Mouse (Mus musculus): Measurements from ENCODE around the gene Hoxd9.

Hoxd9 gene

GRCm38 (mm10) chr2:74691995-74692807 is 5.3 kb upstream of the Hoxd9 start:
- in situ Hi-C loops (cut with MboI; ENCODE audit: unreplicated experiment in 2 of 2), result loop anchor here (25.0 kb wide), 2 partner anchors 1070 to 1270 kb away; no protein-coding TSS in a partner anchor

GRCm38 (mm10) chr2:74692808-74693431 is 4.6 kb upstream of the Hoxd9 start:
- in situ Hi-C loops (cut with MboI; ENCODE audit: unreplicated experiment in 2 of 2), result loop anchor here (25.0 kb wide), 2 partner anchors 1069 to 1269 kb away; no protein-coding TSS in a partner anchor

GRCm38 (mm10) chr2:74693432-74693827 is 4.1 kb upstream of the Hoxd9 start:
- in situ Hi-C loops (cut with MboI; ENCODE audit: unreplicated experiment in 2 of 2), result loop anchor here (25.0 kb wide), 2 partner anchors 1069 to 1269 kb away; no protein-coding TSS in a partner anchor

- in situ Hi-C loops (cut with MboI; ENCODE audit: unreplicated experiment in 2 of 2), result loop anchor here (25.0 kb wide), 2 partner anchors 1068 to 1268 kb away; no protein-coding TSS in a partner anchor
Observed at GRCm38 (mm10) chr2:74694066-74694465, 3.5 kb upstream of the Hoxd9 start.

- in situ Hi-C loops (cut with MboI; ENCODE audit: unreplicated experiment in 2 of 2), result loop anchor here (25.0 kb wide), 2 partner anchors 1067 to 1267 kb away; no protein-coding TSS in a partner anchor
Observed at GRCm38 (mm10) chr2:74695383-74695782, 2.1 kb upstream of the Hoxd9 start.

- in situ Hi-C loops (cut with MboI; ENCODE audit: unreplicated experiment in 2 of 2), result loop anchor here (25.0 kb wide), 2 partner anchors 1066 to 1266 kb away; no protein-coding TSS in a partner anchor
Observed at GRCm38 (mm10) chr2:74695813-74696430, 1.6 kb upstream of the Hoxd9 start.

GRCm38 (mm10) chr2:74696442-74697335 is 838 bp upstream of the Hoxd9 start:
- in situ Hi-C loops (cut with MboI; ENCODE audit: unreplicated experiment in 2 of 2), result loop anchor here (25.0 kb wide), 2 partner anchors 1066 to 1266 kb away; no protein-coding TSS in a partner anchor

- in situ Hi-C loops (cut with MboI; ENCODE audit: unreplicated experiment in 2 of 2), result loop anchor here (25.0 kb wide), 2 partner anchors 1064 to 1264 kb away; no protein-coding TSS in a partner anchor
Observed at GRCm38 (mm10) chr2:74698201-74699052, 900 bp downstream of the Hoxd9 start.

GRCm38 (mm10) chr2:74699053-74699430 is 1.5 kb downstream of the Hoxd9 start:
- in situ Hi-C loops (cut with MboI; ENCODE audit: unreplicated experiment in 2 of 2), result loop anchor here (25.0 kb wide), 2 partner anchors 1063 to 1263 kb away; no protein-coding TSS in a partner anchor

- in situ Hi-C loops (cut with MboI; ENCODE audit: unreplicated experiment in 2 of 2), result loop anchor here (5.0 to 25.0 kb wide), 9 partner anchors 362 to 1262 kb away; no protein-coding TSS in a partner anchor
Observed at GRCm38 (mm10) chr2:74699664-74700545, 2.4 kb downstream of the Hoxd9 start.

- in situ Hi-C loops (cut with MboI; ENCODE audit: unreplicated experiment in 2 of 2), result loop anchor here (5.0 to 25.0 kb wide), 8 partner anchors 362 to 1262 kb away; no protein-coding TSS in a partner anchor
Observed at GRCm38 (mm10) chr2:74700546-74701112, 3.1 kb downstream of the Hoxd9 start.

- in situ Hi-C loops (cut with MboI; ENCODE audit: unreplicated experiment in 2 of 2), result loop anchor here (5.0 to 25.0 kb wide), 8 partner anchors 360 to 1260 kb away; no protein-coding TSS in a partner anchor
Observed at GRCm38 (mm10) chr2:74701949-74702819, 4.7 kb downstream of the Hoxd9 start.

GRCm38 (mm10) chr2:74702820-74703219 is 5.3 kb downstream of the Hoxd9 start:
- in situ Hi-C loops (cut with MboI; ENCODE audit: unreplicated experiment in 2 of 2), result loop anchor here (5.0 to 25.0 kb wide), 8 partner anchors 359 to 1259 kb away; no protein-coding TSS in a partner anchor

- in situ Hi-C loops (cut with MboI; ENCODE audit: unreplicated experiment in 2 of 2), result loop anchor here (5.0 to 25.0 kb wide), 8 partner anchors 359 to 1259 kb away; no protein-coding TSS in a partner anchor
Observed at GRCm38 (mm10) chr2:74703317-74703716, 5.8 kb downstream of the Hoxd9 start.

GRCm38 (mm10) chr2:74703720-74704392 is 6.3 kb downstream of the Hoxd9 start:
- in situ Hi-C loops (cut with MboI; ENCODE audit: unreplicated experiment in 2 of 2), result loop anchor here (5.0 to 25.0 kb wide), 8 partner anchors 358 to 1258 kb away; no protein-coding TSS in a partner anchor
